In the genomic region with DNA sequence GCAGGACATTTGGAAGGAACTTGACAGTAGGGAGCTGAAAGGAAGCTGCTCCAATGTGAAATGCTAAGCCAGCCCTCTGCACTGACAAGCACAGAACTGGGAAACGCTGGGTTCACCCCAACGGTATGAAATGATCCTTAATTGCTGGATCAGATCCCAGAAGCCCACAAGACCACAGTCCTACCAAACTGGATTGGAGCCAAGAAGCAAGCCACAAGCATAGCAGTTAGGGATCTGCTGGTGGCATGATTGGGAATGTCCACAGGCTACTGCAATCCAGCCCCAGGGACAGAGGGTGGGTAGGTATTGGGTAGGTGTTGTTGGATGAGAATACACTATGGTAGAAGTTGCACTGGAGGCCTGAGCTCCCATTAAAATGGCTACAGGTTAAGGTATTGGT, we compare ENCODE assay signal across 23 mouse cellular contexts.
DNase-seq lines count a peak whose midpoint lies in the region; ATAC-seq lines count a peak whose summit lies in the region.
"Had no signal": no experiment of that assay in that cellular context is flagged by ENCODE, and none has a peak within 500 bp of the region (broad histone marks: within the 10 kb centered on the region; RNA-seq: fewer than 3 reads in every experiment).

No protein-coding gene starts in this region.

- peak overlapping the region; percentile 85 for H3K27ac ChIP-seq in heart, embryonic 13.5 days (replicated peaks)
- H3K27ac ChIP-seq in embryonic facial prominence, embryonic 13.5 days = peak overlapping the region; percentile 75
- H3K27ac ChIP-seq: forebrain, embryonic 13.5 days; kidney, embryonic 15.5 days; left cerebral cortex, adult 2 months; liver, embryonic 12.5 days; midbrain, embryonic 10.5 days had no signal

- no peaks in the 10 kb centered on the region for H3K36me3 ChIP-seq in heart, embryonic 13.5 days
- H3K36me3 ChIP-seq in embryonic facial prominence, embryonic 13.5 days = no peaks in the 10 kb centered on the region
- H3K36me3 ChIP-seq: kidney, embryonic 15.5 days; liver, embryonic 12.5 days; midbrain, embryonic 10.5 days had no signal

- no peaks in the 10 kb centered on the region for H3K9me3 ChIP-seq in heart, embryonic 13.5 days
- no peaks in the 10 kb centered on the region for H3K9me3 ChIP-seq in embryonic facial prominence, embryonic 13.5 days
- H3K9me3 ChIP-seq: forebrain, embryonic 13.5 days; kidney, embryonic 15.5 days; liver, embryonic 12.5 days; midbrain, embryonic 10.5 days had no signal

- ATAC-seq in heart, embryonic 13.5 days (ENCODE audit: extremely low read depth, insufficient number of reproducible peaks, low FRiP score, low TSS enrichment) = no peak
- ATAC-seq in embryonic facial prominence, embryonic 13.5 days (ENCODE audit: insufficient number of reproducible peaks, insufficient read depth, low FRiP score, low TSS enrichment, low read depth) = no peak
- ATAC-seq: forebrain, embryonic 13.5 days; hindbrain, embryonic 16.5 days; intestine, embryonic 16.5 days; liver, embryonic 12.5 days; midbrain, embryonic 16.5 days had no signal

- WGBS in heart, embryonic 13.5 days = 45% methylated on average over 2 of the region's 2 CpGs
- 39% methylated on average over 2 of the region's 2 CpGs for WGBS in embryonic facial prominence, embryonic 13.5 days

- H3K9ac ChIP-seq in heart, embryonic 13.5 days = no peak overlapping the region
- H3K9ac ChIP-seq in embryonic facial prominence, embryonic 13.5 days = no peak overlapping the region
- H3K9ac ChIP-seq: forebrain, embryonic 13.5 days; kidney, embryonic 15.5 days; liver, embryonic 12.5 days had no signal

- no peak for DNase-seq in heart, adult 8-10 months (ENCODE audit: low spot score)
- peak; percentile 14 for DNase-seq in kidney, postnatal 14 days
- DNase-seq in kidney, postnatal 4 days = no peak
- no peak for DNase-seq in right cerebral cortex, postnatal 10 days (ENCODE audit: low spot score in 2 of 2)
- no peak for DNase-seq in cerebellum, postnatal 36 days
- DNase-seq: adrenal gland, postnatal 25 days; cerebellum, adult 11 months; cerebellum, adult 9-11 months; gastrocnemius, adult 2 months; lung, adult 18-20 months; lung, postnatal 10 days; right cerebral cortex, postnatal 4 days; thymus, postnatal 25 days had no signal

- no peak overlapping the region for H3K4me2 ChIP-seq in heart, embryonic 13.5 days
- no peak overlapping the region for H3K4me2 ChIP-seq in embryonic facial prominence, embryonic 13.5 days
- H3K4me2 ChIP-seq: forebrain, embryonic 13.5 days; kidney, embryonic 15.5 days; liver, embryonic 12.5 days had no signal

- peaks cover 34% of the 10 kb centered on the region for H3K27me3 ChIP-seq in heart, embryonic 13.5 days (replicated peaks)
- peaks cover 72% of the 10 kb centered on the region for H3K27me3 ChIP-seq in embryonic facial prominence, embryonic 13.5 days

- H3K4me3 ChIP-seq in heart, embryonic 13.5 days = no peak overlapping the region
- H3K4me3 ChIP-seq in embryonic facial prominence, embryonic 13.5 days = no peak overlapping the region
- H3K4me3 ChIP-seq: forebrain, embryonic 13.5 days; gastrocnemius, adult 2 months; kidney, embryonic 15.5 days; left cerebral cortex, adult 2 months; liver, embryonic 12.5 days; midbrain, embryonic 10.5 days had no signal

- peaks cover 48% of the 10 kb centered on the region for H3K4me1 ChIP-seq in heart, embryonic 13.5 days
- peaks cover 36% of the 10 kb centered on the region for H3K4me1 ChIP-seq in embryonic facial prominence, embryonic 13.5 days
- H3K4me1 ChIP-seq: forebrain, embryonic 13.5 days; liver, embryonic 12.5 days had no signal
